Mouse (Mus musculus) common myeloid progenitor, adult 5-6 weeks (primary cell): ENCODE results near the gene Mfsd4b2. TPM values are rescaled to one million over a fixed set of nuclear protein-coding genes. Genes with fewer than 3 reads are reported as not detected.
"Not testable (repeated sequence)": the region's sequence is repeated elsewhere in the genome, so short reads cannot be mapped to it uniquely, and the experiment has no call there.

Experiments
- ATAC-seq: replicated peaks from 2 replicates; pipeline ENCODE4 v1.8.0; 2016; ENCODE audit warnings: low read depth, mild to moderate bottlenecking, moderate TSS enrichment, inconsistent platforms; ENCODE audit not compliant: poor library complexity, severe bottlenecking
- total RNA-seq: library from RNA; stranded (forward); fragments of 200-1000, 187-1606 nt; gene quantifications from 2 replicates; pipeline ENCODE4 v1.2.3, GENCODE M21; 2017

Gene Mfsd4b2
- total RNA-seq = not detected in 2 replicates

GRCm38 (mm10) chr10:39926616-39927139 lies at the start of gene Mfsd4b2:
Gene Mfsd4b2 (minus strand): TSS chr10:39926923.
- ATAC-seq = peak; percentile 63

GRCm38 (mm10) chr10:39975771-39976170 lies 49.0 kb upstream of the Mfsd4b2 start:
- ATAC-seq = no peak

GRCm38 (mm10) chr10:39974982-39975381 lies 48.3 kb upstream of the Mfsd4b2 start:
- no peak for ATAC-seq

GRCm38 (mm10) chr10:39967512-39967911 lies 40.8 kb upstream of the Mfsd4b2 start:
- ATAC-seq = no peak

GRCm38 (mm10) chr10:39961906-39962305 lies 35.2 kb upstream of the Mfsd4b2 start:
- peak; percentile 53 for ATAC-seq

- no peak for ATAC-seq
Observed at GRCm38 (mm10) chr10:39960441-39960822, 33.7 kb upstream of the Mfsd4b2 start.

- ATAC-seq = peak; percentile 97
Observed at GRCm38 (mm10) chr10:39959761-39960440, 33.2 kb upstream of the Mfsd4b2 start, which contains the start of gene Mfsd4b3. Gene Mfsd4b3 (minus strand): TSS chr10:39960153.

- ATAC-seq = no peak
Observed at GRCm38 (mm10) chr10:39958266-39958665, 31.5 kb upstream of the Mfsd4b2 start.

GRCm38 (mm10) chr10:39956340-39956878 lies 29.7 kb upstream of the Mfsd4b2 start:
- no peak for ATAC-seq

- ATAC-seq = no peak
Observed at GRCm38 (mm10) chr10:39955163-39955562, 28.4 kb upstream of the Mfsd4b2 start.

GRCm38 (mm10) chr10:39949377-39949954 lies 22.7 kb upstream of the Mfsd4b2 start:
- no peak for ATAC-seq

- ATAC-seq = not testable (repeated sequence)
Observed at GRCm38 (mm10) chr10:39947195-39947594, 20.5 kb upstream of the Mfsd4b2 start.

- peak; percentile 72 for ATAC-seq
Observed at GRCm38 (mm10) chr10:39936553-39936952, 9.8 kb upstream of the Mfsd4b2 start.

- ATAC-seq = not testable (repeated sequence)
Observed at GRCm38 (mm10) chr10:39924556-39924955, 2.2 kb downstream of the Mfsd4b2 start.

GRCm38 (mm10) chr10:39912616-39913015 lies 14.1 kb downstream of the Mfsd4b2 start:
- ATAC-seq = no peak

GRCm38 (mm10) chr10:39908768-39909441 lies 17.8 kb downstream of the Mfsd4b2 start:
- ATAC-seq = peak; percentile 72; the same call in 1 of the 2 replicates

GRCm38 (mm10) chr10:39906799-39907658 lies 19.7 kb downstream of the Mfsd4b2 start:
- ATAC-seq = no peak

- no peak for ATAC-seq
Observed at GRCm38 (mm10) chr10:39904191-39904590, 22.5 kb downstream of the Mfsd4b2 start.

GRCm38 (mm10) chr10:39898874-39899371 lies 27.8 kb downstream of the Mfsd4b2 start, which contains the start of gene Mfsd4b4:
Gene Mfsd4b4 (minus strand): TSS chr10:39899238.
- peak; percentile 87 for ATAC-seq
